Mouse (Mus musculus) adrenal gland, postnatal 25 days (tissue): Measurements from ENCODE around the gene Pdzd7. TPM values are rescaled to one million over a fixed set of nuclear protein-coding genes. Genes with fewer than 3 reads are reported as not detected.

Source experiments
- DNase-seq: peaks from one replicate; pipeline ENCODE4 v3.0.0; 2021; ENCODE audit warnings: mixed read lengths
- total RNA-seq: library from RNA; stranded (reverse); gene quantifications from 2 replicates; pipeline ENCODE4 v1.2.3, GENCODE M21; 2021

Pdzd7 gene
- total RNA-seq, 1 experiment from 2014 or later, result 0.52 TPM

- no peak for DNase-seq
These were observed 61.1 kb downstream of the Pdzd7 start for GRCm38 (mm10) chr19:44984420-44984819.

DNA sequence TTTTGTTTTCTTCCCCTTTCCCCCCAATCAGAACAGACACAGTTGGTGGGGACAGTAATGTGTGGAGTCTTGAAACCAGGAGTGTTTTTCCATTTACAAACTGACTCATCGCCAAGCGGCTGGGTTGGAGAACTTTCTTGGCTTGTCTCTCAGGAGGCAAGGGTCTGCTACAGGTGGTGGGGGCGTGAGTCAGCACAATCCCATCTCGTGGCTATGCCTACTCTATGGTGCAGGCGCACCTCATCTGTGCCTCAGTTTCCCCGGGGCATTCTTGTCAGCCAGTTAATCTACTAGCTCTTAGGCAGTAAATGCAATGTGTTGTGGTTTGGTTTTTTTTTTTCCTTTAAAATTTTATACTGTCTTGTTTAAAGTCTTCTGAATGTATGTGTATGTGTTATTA lies 62.2 kb downstream of the Pdzd7 start:
- no peak for DNase-seq

DNA sequence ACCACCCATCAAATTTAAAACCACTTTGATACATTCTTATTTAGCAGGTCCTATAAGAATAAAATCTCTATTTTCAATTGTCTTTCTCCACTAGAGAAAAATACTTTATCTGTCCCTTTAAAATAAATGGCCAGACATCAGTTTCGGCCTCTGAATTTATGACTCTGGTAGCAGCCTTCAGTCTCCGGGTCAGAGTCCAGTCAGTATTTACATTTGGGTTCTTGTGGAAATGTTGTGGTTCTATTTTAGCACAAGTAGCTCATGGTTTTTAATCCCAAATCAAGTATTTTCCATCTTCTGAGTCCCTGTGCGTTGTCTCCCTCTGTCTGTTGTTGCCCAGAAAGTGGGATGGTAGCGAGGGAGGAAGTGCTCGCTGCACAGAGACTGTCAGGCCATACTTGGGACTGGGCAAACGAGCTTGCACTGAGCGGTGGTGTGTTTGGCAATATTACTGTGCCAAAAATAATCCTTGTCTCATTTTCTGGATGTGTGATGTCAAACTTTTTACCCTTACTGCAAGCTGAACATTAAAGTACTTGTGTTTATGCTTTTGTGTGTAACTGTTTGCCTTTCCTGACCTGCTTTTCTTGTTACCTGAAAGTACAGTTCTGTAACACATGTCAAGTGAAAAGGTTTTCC lies 62.9 kb downstream of the Pdzd7 start:
- DNase-seq, result no peak

- DNase-seq, result no peak
These were observed 64.7 kb downstream of the Pdzd7 start for GRCm38 (mm10) chr19:44980787-44981186.

DNA sequence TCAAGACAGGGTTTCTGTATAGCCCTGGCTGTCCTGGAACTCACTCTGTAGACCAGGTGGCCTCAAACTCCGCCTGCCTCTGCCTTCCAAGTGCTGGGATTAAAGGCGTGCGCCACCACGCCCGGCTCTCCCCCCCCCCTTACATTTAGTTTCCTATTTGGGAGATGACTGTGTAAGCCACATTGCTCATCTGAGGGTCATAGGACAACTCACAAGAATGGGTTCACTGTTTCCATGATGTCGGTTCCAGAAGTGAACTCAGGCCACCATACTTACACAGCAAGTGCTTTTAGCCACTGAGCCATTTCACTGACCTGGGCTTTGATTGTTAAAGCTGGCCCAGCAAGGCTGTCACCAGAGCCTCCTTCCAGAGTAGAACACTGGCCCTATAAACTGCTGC lies 68.4 kb downstream of the Pdzd7 start:
- no peak for DNase-seq

Other genes with a start within 250 kb of the Pdzd7 start
- gene Slf2, start 114.6 kb downstream of the Pdzd7 start, total RNA-seq, result 23.8 and 30.8 TPM in 2 replicates
- 7.0 and 8.1 TPM in 2 replicates for gene Sema4g, start 56.6 kb downstream of the Pdzd7 start, total RNA-seq
- gene Twnk, start 40.1 kb downstream of the Pdzd7 start, total RNA-seq, result 36.7 and 39.3 TPM in 2 replicates
- gene Mrpl43, start 39.3 kb downstream of the Pdzd7 start, total RNA-seq, result 47.9 and 53.7 TPM in 2 replicates
- 83.2 and 101 TPM in 2 replicates for gene Lzts2, start 31.3 kb downstream of the Pdzd7 start, total RNA-seq
- 49.3 and 65.0 TPM in 2 replicates for gene Sfxn3, start 1.8 kb upstream of the Pdzd7 start, total RNA-seq
- gene Kazald1, start 29.5 kb upstream of the Pdzd7 start, total RNA-seq, result 3.9 and 5.6 TPM in 2 replicates
- gene Tlx1, start 105.0 kb upstream of the Pdzd7 start, total RNA-seq, result not detected in 2 replicates
- gene Lbx1, start 190.1 kb upstream of the Pdzd7 start, total RNA-seq, result not detected in 2 replicates